Mouse (Mus musculus): ENCODE data around the gene Cad. TPM values are rescaled to one million over a fixed set of nuclear protein-coding genes. Genes with fewer than 3 reads are reported as not detected.

Cad gene
- polyA plus RNA-seq, 1 experiment from 2014 or later: 17.6 TPM

GRCm38 (mm10) chr5:31076346-31076745 lies 21.8 kb downstream of the Cad start:
- Histone ChIP-seq H3K4me3 (no peak overlapping the region), H3K36me3 (peaks cover 62% of the 10 kb centered on the region)
- 92% methylated on average over 13 of the region's 13 CpGs for WGBS

GRCm38 (mm10) chr5:31080059-31080794 lies 25.6 kb downstream of the Cad start:
- H3K27ac ChIP-seq (replicated peaks): no peak overlapping the region

More at GRCm38 (mm10) chr5:31076346-31076745, 21.8 kb downstream of the Cad start:
- no peak overlapping the region for H3K27ac ChIP-seq (replicated peaks)
- no peaks in the 10 kb centered on the region for H3K4me1 ChIP-seq
- H3K9ac ChIP-seq (replicated peaks): no peak overlapping the region
- no peaks in the 10 kb centered on the region for H3K9me3 ChIP-seq
- no peaks in the 10 kb centered on the region for H3K27me3 ChIP-seq
- ATAC-seq (replicated peaks): no peak
- H3K4me2 ChIP-seq (replicated peaks): no peak overlapping the region

GRCm38 (mm10) chr5:31080795-31081164 lies 26.2 kb downstream of the Cad start:
- no peak for ATAC-seq (replicated peaks)
- H3K4me1 ChIP-seq: no peaks in the 10 kb centered on the region; the same call in 1 of the 2 replicates
- no peaks in the 10 kb centered on the region for H3K27me3 ChIP-seq
- no peak overlapping the region for H3K4me3 ChIP-seq
- no peak overlapping the region for H3K27ac ChIP-seq (replicated peaks)
- H3K4me2 ChIP-seq (replicated peaks): no peak overlapping the region
- 78% methylated on average over 3 of the region's 3 CpGs for WGBS
- H3K9me3 ChIP-seq: no peaks in the 10 kb centered on the region
- peaks cover 21% of the 10 kb centered on the region for H3K36me3 ChIP-seq
- H3K9ac ChIP-seq (replicated peaks): no peak overlapping the region

More at GRCm38 (mm10) chr5:31080059-31080794, 25.6 kb downstream of the Cad start:
- no peaks in the 10 kb centered on the region for H3K27me3 ChIP-seq
- no peak overlapping the region for H3K9ac ChIP-seq (replicated peaks)
- peaks cover 26% of the 10 kb centered on the region for H3K36me3 ChIP-seq
- H3K4me3 ChIP-seq: no peak overlapping the region
- no peak overlapping the region for H3K4me2 ChIP-seq (replicated peaks)
- no peaks in the 10 kb centered on the region; the same call in 1 of the 2 replicates for H3K4me1 ChIP-seq
- no peak for ATAC-seq (replicated peaks)
- WGBS: 79% methylated on average over 13 of the region's 13 CpGs
- no peaks in the 10 kb centered on the region for H3K9me3 ChIP-seq

GRCm38 (mm10) chr5:31081386-31081785 lies 26.8 kb downstream of the Cad start:
- WGBS: 72% methylated on average over 3 of the region's 3 CpGs
- Histone ChIP-seq H3K9ac (replicated peaks) (no peak overlapping the region), H3K4me2 (replicated peaks) (no peak overlapping the region), H3K27me3 (no peaks in the 10 kb centered on the region), H3K27ac (replicated peaks) (no peak overlapping the region), H3K9me3 (no peaks in the 10 kb centered on the region), H3K4me3 (no peak overlapping the region), H3K4me1 (no peaks in the 10 kb centered on the region; the same call in 1 of the 2 replicates), H3K36me3 (peaks cover 15% of the 10 kb centered on the region)
- no peak for ATAC-seq (replicated peaks)

- Histone ChIP-seq H3K4me3 (no peak overlapping the region), H3K27ac (replicated peaks) (no peak overlapping the region), H3K9ac (replicated peaks) (no peak overlapping the region), H3K27me3 (no peaks in the 10 kb centered on the region), H3K4me2 (replicated peaks) (no peak overlapping the region), H3K4me1 (no peaks in the 10 kb centered on the region; the same call in 1 of the 2 replicates), H3K9me3 (no peaks in the 10 kb centered on the region), H3K36me3 (peaks cover 8% of the 10 kb centered on the region)
- peak; percentile 47; the same call in 1 of the 2 replicates for ATAC-seq (replicated peaks)
- 14% methylated on average over 5 of the region's 5 CpGs for WGBS
Observed at GRCm38 (mm10) chr5:31082355-31082754, 27.8 kb downstream of the Cad start.

GRCm38 (mm10) chr5:31082935-31083625 lies 28.5 kb downstream of the Cad start:
- no peaks in the 10 kb centered on the region; the same call in 1 of the 2 replicates for H3K4me1 ChIP-seq
- peaks cover 2% of the 10 kb centered on the region for H3K36me3 ChIP-seq
- no peaks in the 10 kb centered on the region for H3K27me3 ChIP-seq
- H3K27ac ChIP-seq (replicated peaks): no peak overlapping the region
- 38% methylated on average over 12 of the region's 12 CpGs for WGBS
- H3K4me3 ChIP-seq: no peak overlapping the region
- H3K9ac ChIP-seq (replicated peaks): no peak overlapping the region
- ATAC-seq (replicated peaks): 0 out of 2 replicates have a peak, but pooled peaks have one; percentile 12
- H3K4me2 ChIP-seq (replicated peaks): no peak overlapping the region
- H3K9me3 ChIP-seq: no peaks in the 10 kb centered on the region

- Histone ChIP-seq H3K27ac (replicated peaks) (no peak overlapping the region), H3K9me3 (no peaks in the 10 kb centered on the region), H3K4me2 (replicated peaks) (no peak overlapping the region), H3K4me1 (no peaks in the 10 kb centered on the region; the same call in 1 of the 2 replicates), H3K9ac (replicated peaks) (no peak overlapping the region), H3K4me3 (no peak overlapping the region), H3K27me3 (no peaks in the 10 kb centered on the region), H3K36me3 (no peaks in the 10 kb centered on the region; the same call in 1 of the 2 replicates)
- ATAC-seq (replicated peaks): 0 out of 2 replicates have a peak, but pooled peaks have one; percentile 23
- 1% methylated on average over 8 of the region's 8 CpGs for WGBS
Observed at GRCm38 (mm10) chr5:31083949-31084348, 29.4 kb downstream of the Cad start.

- H3K9me3 ChIP-seq: no peaks in the 10 kb centered on the region
- H3K27me3 ChIP-seq: peaks cover 23% of the 10 kb centered on the region
- H3K27ac ChIP-seq (replicated peaks): no peak overlapping the region
- H3K36me3 ChIP-seq: no peaks in the 10 kb centered on the region
- H3K4me2 ChIP-seq (replicated peaks): no peak overlapping the region
- no peak for ATAC-seq (replicated peaks)
- 28% methylated on average over 7 of the region's 7 CpGs for WGBS
- no peaks in the 10 kb centered on the region; the same call in 1 of the 2 replicates for H3K4me1 ChIP-seq
- H3K4me3 ChIP-seq: no peak overlapping the region
- H3K9ac ChIP-seq (replicated peaks): no peak overlapping the region
Observed at GRCm38 (mm10) chr5:31086606-31087005, 32.0 kb downstream of the Cad start.

GRCm38 (mm10) chr5:31087131-31087530 lies 32.6 kb downstream of the Cad start:
- Histone ChIP-seq H3K4me2 (replicated peaks) (no peak overlapping the region), H3K27me3 (peaks cover 28% of the 10 kb centered on the region), H3K36me3 (no peaks in the 10 kb centered on the region), H3K4me1 (no peaks in the 10 kb centered on the region; the same call in 1 of the 2 replicates), H3K27ac (replicated peaks) (no peak overlapping the region), H3K4me3 (no peak overlapping the region), H3K9me3 (no peaks in the 10 kb centered on the region), H3K9ac (replicated peaks) (no peak overlapping the region)
- WGBS: 81% methylated on average over 2 of the region's 2 CpGs
- ATAC-seq (replicated peaks): no peak

- 2% methylated on average over 42 of the region's 53 CpGs for WGBS
- Histone ChIP-seq H3K27ac (replicated peaks) (no peak overlapping the region), H3K9ac (replicated peaks) (peak overlapping the region; percentile 39), H3K27me3 (peaks cover 80% of the 10 kb centered on the region), H3K9me3 (no peaks in the 10 kb centered on the region), H3K4me3 (peak overlapping the region; percentile 34), H3K4me2 (replicated peaks) (peak overlapping the region; percentile 49), H3K4me1 (peaks cover 36% of the 10 kb centered on the region), H3K36me3 (no peaks in the 10 kb centered on the region)
- ATAC-seq (replicated peaks): no peak
Observed at GRCm38 (mm10) chr5:31092231-31092975, 37.8 kb downstream of the Cad start.

GRCm38 (mm10) chr5:31093151-31094041 lies 38.8 kb downstream of the Cad start:
- H3K9me3 ChIP-seq: no peaks in the 10 kb centered on the region

More at GRCm38 (mm10) chr5:31093151-31094041, 38.8 kb downstream of the Cad start:
- Histone ChIP-seq H3K36me3 (no peaks in the 10 kb centered on the region), H3K4me1 (peaks cover 36% of the 10 kb centered on the region), H3K27ac (replicated peaks) (no peak overlapping the region), H3K4me2 (replicated peaks) (peak overlapping the region; percentile 49), H3K4me3 (peak overlapping the region; percentile 34), H3K27me3 (peaks cover 88% of the 10 kb centered on the region), H3K9ac (replicated peaks) (peak overlapping the region; percentile 39)
- peak; percentile 66 for ATAC-seq (replicated peaks)
- WGBS: under 1% methylated on average over 50 of the region's 54 CpGs
